Mouse (Mus musculus): Measurements from ENCODE around the gene Armc7.

- no peak for TF ChIP-seq POLR2A (IDR thresholded peaks at IDR 0.05; ENCODE audit: borderline replicate concordance, insufficient read depth, low read length)
- TF ChIP-seq CTCF (IDR thresholded peaks at IDR 0.05; ENCODE audit: borderline replicate concordance, insufficient read depth, low read depth, low read length): no peak
Observed at GRCm38 (mm10) chr11:115515021-115515420, 39.6 kb downstream of the Armc7 start.

Measured in cerebellum, adult 2 months (tissue).